Mouse (Mus musculus) spleen, adult 18-20 months (tissue): ENCODE data around the gene Pias4.

ENCODE experiments used
- DNase-seq, 2 experiments: peaks; one replicate each; pipeline ENCODE4 v3.0.0; 2022; ENCODE audit warnings: mixed read lengths in 2 of 2

Gene Pias4

GRCm38 (mm10) chr10:81137252-81138130 is 30.2 kb downstream of the Pias4 start:
- peak; percentile 99 for DNase-seq

GRCm38 (mm10) chr10:81136706-81137231 is 31.0 kb downstream of the Pias4 start:
- peak; percentile 73 to 75 for DNase-seq

GRCm38 (mm10) chr10:81135831-81136705 is 31.7 kb downstream of the Pias4 start:
- DNase-seq: peak; percentile 65 to 68

GRCm38 (mm10) chr10:81134966-81135681 is 32.6 kb downstream of the Pias4 start, which contains the start of gene Zbtb7a:
Gene Zbtb7a (plus strand): TSS chr10:81135220.
- peak; percentile 34 to 38 for DNase-seq

GRCm38 (mm10) chr10:81134181-81134587 is 33.5 kb downstream of the Pias4 start:
- DNase-seq: peak; percentile 89

- DNase-seq: no peak
These were observed 44.2 kb downstream of the Pias4 start for GRCm38 (mm10) chr10:81123500-81123899.

- no peak for DNase-seq
These were observed 44.8 kb downstream of the Pias4 start for GRCm38 (mm10) chr10:81122889-81123288.

- no peak for DNase-seq
These were observed 47.1 kb downstream of the Pias4 start for GRCm38 (mm10) chr10:81120650-81121049.

GRCm38 (mm10) chr10:81119625-81120024 is 48.1 kb downstream of the Pias4 start:
- no peak for DNase-seq

- DNase-seq: no peak
These were observed 54.8 kb downstream of the Pias4 start for GRCm38 (mm10) chr10:81112946-81113345.

GRCm38 (mm10) chr10:81106113-81106721 is 61.5 kb downstream of the Pias4 start:
- peak; percentile 78 to 86 for DNase-seq

- peak; percentile 95 to 96 for DNase-seq
These were observed 62.1 kb downstream of the Pias4 start, which contains the start of gene Map2k2 for GRCm38 (mm10) chr10:81105565-81106112. Gene Map2k2 (plus strand): TSS chr10:81105915.
